Mouse (Mus musculus): ENCODE measurements at regions not wholly inside any gene's neighbourhood (a gene's known extent, or its start where the extent isn't known, plus 50 kb on each side); places are given as distances from the start of the nearest gene placed in this dataset.

GRCm38 (mm10) chr7:84756261-84756660 lies 66.5 kb upstream of the Zfand6 start:
- no peak for TF ChIP-seq CTCF (IDR thresholded peaks at IDR 0.05; ENCODE audit: insufficient read depth, low read depth, low read length)
- no peak for TF ChIP-seq POLR2A (IDR thresholded peaks at IDR 0.05; ENCODE audit: insufficient read depth, low read depth, low read length)
